Mouse (Mus musculus) layer of hippocampus, adult 9-10 months (tissue): ENCODE measurements around the gene Raver1.
A peak's percentile ranks its signal among the peaks of the same experiment; 100 is the strongest.
"Not testable (repeated sequence)": the region's sequence is repeated elsewhere in the genome, so short reads cannot be mapped to it uniquely, and the experiment has no call there.

Experiments used
- DNase-seq: peaks from one replicate; pipeline ENCODE4 v3.0.0; 2022; ENCODE audit warnings: low spot score

Raver1 gene

GRCm38 (mm10) chr9:21105760-21106564 lies 14.2 kb upstream of the Raver1 start:
- no peak for DNase-seq

DNA sequence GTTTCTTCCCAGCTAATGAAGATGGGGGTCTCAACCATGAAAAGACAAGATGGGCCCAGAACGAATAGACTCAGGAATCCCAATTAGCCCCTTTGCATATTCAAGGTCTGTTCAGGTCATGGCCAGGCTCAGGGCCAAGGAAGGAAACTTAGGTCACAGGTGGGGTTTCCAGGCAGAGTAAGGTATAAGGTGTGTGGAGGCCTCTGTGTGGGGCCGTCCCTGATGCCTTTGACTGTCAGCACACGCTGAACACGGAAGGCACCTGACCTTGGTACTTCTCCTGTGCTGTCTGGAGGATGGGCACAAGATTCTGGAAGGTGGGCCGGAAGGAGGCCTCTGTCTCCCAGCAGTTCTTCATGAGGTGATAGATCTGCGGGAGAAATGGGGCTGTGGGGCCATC lies 13.0 kb upstream of the Raver1 start:
- no peak for DNase-seq

DNA sequence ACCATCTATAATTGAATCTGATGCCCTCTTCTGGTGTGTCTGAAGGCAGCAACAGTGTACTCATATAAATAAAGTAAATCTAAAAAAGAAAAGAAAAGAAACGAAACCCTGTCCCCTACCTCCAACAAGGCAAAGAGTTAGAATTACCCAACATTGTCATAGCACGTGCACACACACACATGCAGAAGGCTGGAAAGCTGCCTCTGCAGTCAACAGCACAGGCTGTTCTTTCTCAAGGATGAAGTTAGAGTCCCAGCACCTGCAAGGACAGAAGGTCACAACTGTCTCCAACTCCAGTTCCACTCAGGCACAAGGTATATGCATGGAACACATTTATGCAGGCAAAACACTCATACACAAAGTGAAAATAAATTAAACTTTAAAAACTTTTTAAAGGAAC lies 10.3 kb upstream of the Raver1 start:
- DNase-seq, result no peak

DNA sequence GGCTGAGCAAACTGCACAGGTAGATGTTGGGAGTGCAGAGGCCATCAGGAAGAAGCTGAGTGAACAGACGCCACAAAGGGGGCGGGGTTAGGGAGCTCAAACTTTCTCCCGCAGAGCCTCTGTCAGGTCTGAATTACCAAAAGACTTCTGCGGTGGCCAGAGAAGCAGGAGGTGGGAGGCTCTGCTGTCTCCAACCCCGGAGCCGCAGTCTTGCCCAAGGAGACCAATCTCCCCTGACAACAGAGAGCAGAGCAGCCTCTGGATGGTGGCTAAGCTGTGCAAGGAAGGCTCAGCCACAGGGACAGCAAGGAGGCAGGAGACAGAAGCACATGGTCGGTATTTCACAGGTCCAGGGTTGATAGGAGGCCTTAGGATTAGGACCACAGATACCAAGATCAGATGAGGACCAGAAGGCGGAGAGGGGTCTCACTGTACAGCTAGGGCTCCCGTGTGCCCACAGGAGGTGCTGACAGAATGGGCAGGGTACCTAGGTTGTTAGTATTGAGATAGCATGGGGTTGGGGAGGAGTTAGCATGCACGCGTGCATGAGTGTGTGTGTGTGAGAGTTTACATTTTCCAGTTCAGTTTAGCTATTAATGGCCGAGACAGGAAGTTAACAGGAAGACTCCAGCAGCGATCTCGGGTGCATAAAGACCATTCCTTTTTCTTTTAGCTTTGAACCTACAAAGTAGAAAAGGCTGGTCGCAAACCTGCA lies 8.8 kb upstream of the Raver1 start:
- no peak for DNase-seq

GRCm38 (mm10) chr9:21097793-21098192 lies 6.0 kb upstream of the Raver1 start:
- peak; percentile 48 for DNase-seq

DNA sequence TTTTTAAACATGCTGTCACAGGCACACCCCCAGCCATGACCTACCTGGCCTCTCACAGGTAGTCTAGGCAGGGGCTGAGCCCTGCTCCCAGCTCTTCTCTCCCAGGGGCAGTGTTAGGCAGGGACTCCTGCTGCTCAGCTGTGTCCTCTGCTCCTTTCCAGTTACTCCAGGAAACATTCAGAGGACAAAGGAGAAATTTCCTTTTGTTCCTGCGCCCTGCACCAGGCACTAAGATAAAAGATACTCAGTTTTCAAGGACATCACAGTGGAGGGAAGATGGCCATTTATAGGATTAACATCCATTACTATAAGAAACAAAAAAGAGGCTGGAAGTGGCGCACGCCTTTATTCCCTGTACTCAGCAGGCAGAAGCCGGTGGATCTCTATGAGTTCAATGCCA lies 4.2 kb upstream of the Raver1 start:
- no peak for DNase-seq

DNA sequence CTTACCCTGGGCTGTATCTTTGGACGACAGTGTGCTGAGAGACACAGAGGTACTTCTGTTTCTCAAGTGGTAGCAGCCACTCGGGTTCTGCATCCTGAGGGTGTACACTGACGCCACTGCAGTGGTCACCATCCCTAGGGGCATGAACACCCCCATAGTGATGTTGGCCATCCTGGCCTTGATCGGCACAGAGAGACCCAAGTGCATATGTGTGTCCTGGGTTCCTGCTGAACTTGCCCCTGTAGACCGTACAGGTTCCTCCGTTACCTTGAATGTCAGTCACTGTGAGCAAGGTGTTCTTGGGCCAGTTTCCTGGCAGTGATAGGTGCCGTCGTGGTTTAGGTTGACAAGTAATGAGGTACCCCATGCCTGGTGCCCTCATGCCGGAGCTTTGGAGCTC lies 1.6 kb upstream of the Raver1 start:
- DNase-seq, result no peak

- DNase-seq, result no peak
Measured at GRCm38 (mm10) chr9:21090972-21091706, 669 bp downstream of the Raver1 start.

DNA sequence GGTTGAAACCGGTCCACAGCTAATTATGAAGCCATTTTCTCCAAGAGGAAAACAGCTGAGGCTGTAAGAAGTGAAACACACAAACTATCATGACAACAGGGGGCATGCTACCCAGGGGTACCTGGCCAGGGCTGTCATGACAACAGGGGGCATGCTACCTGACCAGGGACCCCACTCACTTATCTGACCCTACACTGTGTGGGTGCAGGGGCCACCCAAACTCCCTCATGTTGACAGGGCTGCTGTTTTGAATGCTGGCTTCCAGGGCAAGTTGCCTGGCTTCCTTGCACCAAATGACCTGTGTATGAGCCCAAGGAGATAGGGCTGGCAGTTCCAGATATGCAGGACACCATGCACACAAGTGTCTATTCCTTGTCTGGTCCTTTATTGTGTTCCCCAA lies 1.3 kb downstream of the Raver1 start:
- no peak for DNase-seq

GRCm38 (mm10) chr9:21083324-21083723 lies 8.5 kb downstream of the Raver1 start:
- DNase-seq, result no peak

GRCm38 (mm10) chr9:21081127-21081526 lies 10.7 kb downstream of the Raver1 start:
- DNase-seq, result no peak

DNA sequence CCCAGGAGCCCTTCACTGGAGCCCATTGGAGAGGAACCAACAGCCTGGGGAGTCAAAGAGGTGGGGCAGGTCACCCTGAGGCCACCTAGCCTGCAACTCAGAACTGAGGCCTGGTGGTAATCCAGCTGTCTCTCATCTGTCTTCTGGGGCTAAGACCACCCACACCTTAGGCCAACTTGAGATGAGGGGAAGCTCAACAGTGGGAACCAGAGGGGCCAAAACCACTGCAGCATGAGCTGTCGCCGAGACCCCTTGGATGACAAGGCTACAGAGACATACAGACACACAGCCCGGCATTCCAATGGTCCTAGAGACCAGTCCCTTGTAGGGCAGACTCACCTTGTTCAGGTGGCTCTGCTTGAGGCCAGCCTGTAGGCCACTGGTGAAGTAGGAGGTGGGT lies 16.2 kb downstream of the Raver1 start:
- no peak for DNase-seq

- DNase-seq, result no peak
Measured at GRCm38 (mm10) chr9:21074173-21074572, 17.6 kb downstream of the Raver1 start.

DNA sequence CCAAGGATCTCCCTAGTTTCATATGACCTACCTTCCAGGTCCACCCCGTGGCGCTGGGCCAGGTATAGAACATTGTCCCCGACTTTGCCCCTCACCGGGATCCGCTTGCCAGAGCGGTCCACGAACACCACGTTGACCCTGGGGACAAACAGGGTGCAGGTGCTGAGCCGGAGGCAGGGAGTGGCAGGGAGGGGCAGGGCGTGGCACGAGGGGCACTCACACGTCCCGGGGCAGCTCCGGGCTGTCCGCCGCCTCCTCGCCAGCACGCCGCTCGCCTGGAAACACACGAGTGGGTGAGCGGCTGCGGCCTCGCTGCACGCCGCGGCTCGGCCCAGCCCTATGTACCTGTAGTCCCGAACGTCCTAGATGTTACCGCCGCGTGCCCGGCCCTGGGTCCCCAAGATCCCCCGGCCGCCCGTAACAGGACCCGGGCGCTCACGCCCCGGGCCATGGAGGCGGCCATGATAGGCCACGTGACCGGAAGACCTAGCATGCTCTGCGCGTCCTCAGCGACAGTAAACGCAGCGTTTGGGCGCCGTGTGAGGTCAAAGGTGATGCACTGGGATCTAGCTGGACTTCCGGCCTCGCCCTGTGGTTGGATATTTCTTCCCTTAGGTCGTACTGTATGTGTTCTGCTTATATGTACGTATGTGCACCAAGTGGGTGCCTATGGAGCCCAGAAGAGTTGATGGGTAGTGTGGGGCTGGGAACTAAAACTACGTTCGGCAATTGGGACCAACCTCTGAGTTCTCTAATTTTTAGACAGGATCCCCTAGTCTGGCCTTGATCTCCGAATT lies 18.6 kb downstream of the Raver1 start, which contains the start of the genes Gm49373 and Fdx1l:
TSS of gene Gm49373 (minus strand) at position 53 of the 797 bp plus-strand sequence.
TSS of gene Fdx1l (minus strand) at position 571 of the 797 bp plus-strand sequence.
- peak; percentile 83 for DNase-seq

- no peak for DNase-seq
Measured at GRCm38 (mm10) chr9:21072641-21073040, 19.2 kb downstream of the Raver1 start.

DNA sequence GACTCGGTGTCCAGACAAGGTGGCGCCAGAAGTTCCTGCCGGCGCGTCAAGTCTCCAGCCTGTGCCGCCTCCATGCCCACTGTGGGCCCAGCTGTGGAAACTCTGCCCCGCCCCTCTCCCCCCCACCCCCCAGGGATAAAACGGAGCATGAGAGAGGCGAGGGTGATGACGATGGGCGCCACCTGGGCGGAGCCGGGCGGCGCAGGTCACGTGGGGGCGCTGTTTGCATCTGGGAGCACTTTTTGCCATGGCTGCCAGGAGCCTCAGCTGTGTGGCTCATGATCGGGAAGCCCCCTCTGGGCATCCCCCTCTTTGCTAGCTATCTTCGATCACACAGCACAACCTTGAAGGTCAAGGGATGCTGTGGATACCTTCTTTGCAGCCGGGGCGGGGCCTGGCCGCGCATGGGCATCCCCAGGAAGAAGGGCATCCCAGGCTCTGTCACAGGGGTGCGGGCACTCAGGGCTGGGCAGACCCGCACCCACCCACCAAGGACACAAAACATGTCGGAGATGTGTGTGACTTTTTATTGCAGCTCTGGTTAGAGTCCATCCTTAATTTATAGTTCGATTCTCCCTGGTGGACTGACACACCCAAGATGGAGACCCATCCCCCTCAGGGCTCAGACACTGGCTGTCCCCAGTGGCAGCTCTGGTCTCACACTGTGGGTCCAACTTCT lies 24.7 kb downstream of the Raver1 start, which contains the start of gene Zglp1:
TSS of gene Zglp1 (minus strand) at position 88 of the 679 bp plus-strand sequence.
- DNase-seq, result no peak

DNA sequence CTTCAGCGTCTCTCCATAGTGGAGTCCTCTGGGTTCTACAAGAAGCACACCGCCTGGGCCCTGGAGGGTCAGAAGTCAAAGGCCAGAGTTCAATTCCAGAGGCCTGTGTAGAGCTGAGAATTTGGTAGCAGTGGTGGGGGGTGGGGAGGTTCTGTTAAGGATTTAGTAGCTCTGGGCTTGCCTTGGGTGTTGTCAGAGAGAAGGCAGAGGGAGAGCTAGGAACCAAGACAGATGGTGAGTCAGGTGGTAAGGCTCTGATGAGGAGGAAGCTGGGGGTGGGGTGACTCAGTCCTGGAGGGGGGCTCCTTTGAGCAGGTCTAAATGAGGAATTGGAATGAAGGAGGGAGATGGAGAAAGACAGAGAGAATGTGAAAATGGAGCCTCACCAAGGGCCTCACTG lies 28.9 kb downstream of the Raver1 start:
- DNase-seq, result no peak

DNA sequence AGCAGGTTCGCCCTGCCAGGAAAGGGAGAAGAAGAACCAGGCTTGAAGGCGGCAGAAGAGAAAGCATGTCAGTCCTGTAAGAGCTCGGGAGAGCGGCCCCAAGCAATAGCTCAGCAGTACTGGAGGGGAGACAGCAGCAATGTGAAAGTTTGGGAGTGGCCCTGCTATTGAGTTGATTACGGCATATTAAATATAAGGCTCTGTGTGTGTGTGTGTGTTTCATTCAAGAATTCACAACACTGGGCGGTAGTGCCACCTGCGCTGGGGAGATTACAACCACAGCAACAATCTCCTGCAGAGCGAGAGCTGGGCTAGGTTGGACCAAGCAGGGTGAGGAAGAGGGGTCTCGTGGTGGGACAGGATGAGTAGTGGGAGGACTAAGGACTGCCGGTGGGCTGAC lies 40.2 kb downstream of the Raver1 start:
- DNase-seq, result no peak

- no peak for DNase-seq
Measured at GRCm38 (mm10) chr9:21045235-21045634, 46.6 kb downstream of the Raver1 start.

DNA sequence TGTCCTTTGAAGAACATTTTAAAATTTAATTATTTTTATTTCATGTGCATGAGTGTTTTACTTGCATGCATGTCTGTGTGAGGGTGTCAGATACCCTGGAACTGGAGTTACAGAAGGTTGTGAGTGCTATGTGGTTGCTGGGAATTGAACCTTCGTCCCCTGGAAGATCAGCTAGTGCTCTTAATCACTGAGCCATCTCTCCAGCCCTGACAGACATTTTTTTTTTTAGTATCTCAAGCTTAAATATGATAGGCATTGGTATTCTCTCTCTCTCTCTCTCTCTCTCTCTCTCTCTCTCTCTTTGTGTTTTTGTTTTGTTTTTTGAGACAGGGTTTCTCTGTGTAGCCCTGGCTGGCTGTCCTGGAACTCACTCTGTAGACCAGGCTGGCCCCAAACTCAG lies 47.0 kb downstream of the Raver1 start:
- DNase-seq, result not testable (repeated sequence)

DNA sequence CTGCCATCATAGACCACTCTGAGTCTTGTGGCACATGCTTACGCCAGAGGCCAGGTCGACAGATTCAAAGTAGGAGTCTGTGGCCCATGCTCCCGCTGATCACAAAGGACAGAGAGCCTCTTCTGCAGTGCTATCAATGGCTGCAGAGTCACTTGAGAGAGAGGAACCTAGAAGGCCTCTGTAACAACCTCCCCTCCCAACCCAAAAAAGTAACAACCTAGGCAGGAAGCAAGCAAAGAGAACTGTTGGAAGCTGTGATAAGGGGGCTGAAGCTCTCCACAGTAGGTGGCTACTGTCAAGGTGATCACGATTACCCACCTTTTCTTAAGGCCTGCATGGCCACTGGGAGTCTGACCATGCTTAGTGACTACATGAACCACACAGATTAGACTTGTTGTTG lies 48.2 kb downstream of the Raver1 start:
- no peak for DNase-seq
